Mouse (Mus musculus) liver, embryonic 16.5 days (tissue): ENCODE results near the gene Gm11037. TPM values are rescaled to one million over a fixed set of nuclear protein-coding genes. Genes with fewer than 3 reads are reported as not detected.

Source experiments
- ATAC-seq: fragments of 200-750 bp; cut with Nextera tagmentation; 2 replicates; pipeline ENCODE4 v1.8.0; 2017; ENCODE audit warnings: low read depth, mild to moderate bottlenecking, moderate number of reproducible peaks, moderate library complexity
- H3K27ac ChIP-seq: fragments of 300-500 bp; sonication (generic); 2 replicates; pipeline ENCODE4 v1.5.1; 2014; ENCODE audit warnings: mild to moderate bottlenecking, low read length
- H3K27me3 ChIP-seq: fragments of 300-500 bp; sonication (generic); 2 replicates; pipeline ENCODE4 v1.6.1; 2014; ENCODE audit warnings: low read depth, low read length, mixed read lengths; ENCODE audit not compliant: control insufficient read depth, insufficient read depth
- H3K36me3 ChIP-seq: fragments of 300-500 bp; sonication (generic); 2 replicates; pipeline ENCODE4 v1.6.1; 2014; ENCODE audit warnings: mild to moderate bottlenecking; ENCODE audit not compliant: control insufficient read depth, insufficient read depth
- H3K4me1 ChIP-seq: fragments of 300-500 bp; sonication (generic); 2 replicates; pipeline ENCODE4 v1.6.1; 2014; ENCODE audit warnings: low read depth, low read length, mixed read lengths; ENCODE audit not compliant: control insufficient read depth
- H3K4me2 ChIP-seq: fragments of 300-500 bp; sonication (generic); 2 replicates; pipeline ENCODE4 v1.6.1; 2014; ENCODE audit warnings: low read depth, low read length, mixed read lengths
- H3K4me3 ChIP-seq: fragments of 300-500 bp; sonication (generic); 2 replicates; pipeline ENCODE4 v1.5.1; 2014; ENCODE audit warnings: low read depth, mild to moderate bottlenecking, low read length
- H3K9ac ChIP-seq: fragments of 300-500 bp; sonication (generic); 2 replicates; pipeline ENCODE4 v1.6.1; 2014; ENCODE audit warnings: low read depth, low read length
- H3K9me3 ChIP-seq: fragments of 300-500 bp; sonication (generic); replicated peaks from 2 replicates; pipeline ENCODE4 v1.6.1; 2016; ENCODE audit warnings: low read length; ENCODE audit not compliant: control insufficient read depth
- WGBS: fragments of 180-500 bp; shearing (Covaris S2); extraction: QIAGEN DNeasy Blood & Tissue Kit; methylation state at CpG from one replicate; pipeline ENCODE4 v1.1.7; 2014; ENCODE audit not compliant: insufficient replicate concordance; 5-methylcytosine and 5-hydroxymethylcytosine counted together
- polyA plus RNA-seq: library from polyadenylated mRNA; unstranded; fragments of >200 nt; fragmentation: Nextera tagmentation; extraction: Ambion mirVana; gene quantifications from 2 replicates; pipeline ENCODE4 v1.2.1, GENCODE M21; 2015

The Gm11037 gene
- polyA plus RNA-seq, 1 experiment from 2014 or later, result not detected

GRCm38 (mm10) chr2:131134826-131135400 is 1.6 kb downstream of the Gm11037 start:
- peak overlapping the region; percentile 66 for H3K9ac ChIP-seq
- no peak overlapping the region for H3K4me3 ChIP-seq
- no peaks in the 10 kb centered on the region for H3K27me3 ChIP-seq
- no peaks in the 10 kb centered on the region for H3K9me3 ChIP-seq
- no peak for ATAC-seq
- H3K4me2 ChIP-seq, result peak overlapping the region; percentile 50; the same call in 1 of the 2 replicates
- no peaks in the 10 kb centered on the region for H3K36me3 ChIP-seq
- peak overlapping the region; percentile 98 for H3K27ac ChIP-seq
- H3K4me1 ChIP-seq, result peaks cover 52% of the 10 kb centered on the region
- 74% methylated on average over 8 of the region's 8 CpGs for WGBS

GRCm38 (mm10) chr2:131135521-131136139 is 2.3 kb downstream of the Gm11037 start:
- Histone ChIP-seq H3K27me3 (no peaks in the 10 kb centered on the region), H3K9me3 (no peaks in the 10 kb centered on the region), H3K4me2 (peak overlapping the region; percentile 62), H3K27ac (peak overlapping the region; percentile 98), H3K9ac (peak overlapping the region; percentile 66), H3K36me3 (no peaks in the 10 kb centered on the region), H3K4me3 (peak overlapping the region; percentile 21), H3K4me1 (peaks cover 51% of the 10 kb centered on the region)
- ATAC-seq, result peak; percentile 100
- WGBS, result 20% methylated on average over 11 of the region's 11 CpGs

- 76% methylated on average over 4 of the region's 4 CpGs for WGBS
- H3K27ac ChIP-seq, result no peak overlapping the region
Measured at GRCm38 (mm10) chr2:131138296-131138695, 5.0 kb downstream of the Gm11037 start.

GRCm38 (mm10) chr2:131138760-131139159 is 5.5 kb downstream of the Gm11037 start:
- Histone ChIP-seq H3K36me3 (peaks cover 4% of the 10 kb centered on the region), H3K4me1 (peaks cover 46% of the 10 kb centered on the region), H3K27me3 (no peaks in the 10 kb centered on the region), H3K4me2 (no peak overlapping the region), H3K4me3 (no peak overlapping the region), H3K27ac (no peak overlapping the region), H3K9me3 (no peaks in the 10 kb centered on the region), H3K9ac (no peak overlapping the region)
- 89% methylated on average over 7 of the region's 7 CpGs for WGBS
- ATAC-seq, result no peak

More at GRCm38 (mm10) chr2:131138296-131138695, 5.0 kb downstream of the Gm11037 start:
- Histone ChIP-seq H3K9me3 (no peaks in the 10 kb centered on the region), H3K36me3 (0 out of 2 replicates have a peak, but pooled peaks cover under 1% of the 10 kb centered on the region), H3K9ac (no peak overlapping the region), H3K4me1 (peaks cover 46% of the 10 kb centered on the region), H3K4me2 (no peak overlapping the region), H3K4me3 (no peak overlapping the region), H3K27me3 (no peaks in the 10 kb centered on the region)
- ATAC-seq, result no peak

GRCm38 (mm10) chr2:131139287-131139686 is 6.0 kb downstream of the Gm11037 start:
- Histone ChIP-seq H3K36me3 (peaks cover 4% of the 10 kb centered on the region), H3K9me3 (no peaks in the 10 kb centered on the region), H3K27ac (no peak overlapping the region), H3K4me3 (no peak overlapping the region), H3K9ac (no peak overlapping the region), H3K27me3 (no peaks in the 10 kb centered on the region), H3K4me2 (no peak overlapping the region), H3K4me1 (peaks cover 42% of the 10 kb centered on the region)
- 75% methylated on average over 5 of the region's 5 CpGs for WGBS
- no peak for ATAC-seq

DNA sequence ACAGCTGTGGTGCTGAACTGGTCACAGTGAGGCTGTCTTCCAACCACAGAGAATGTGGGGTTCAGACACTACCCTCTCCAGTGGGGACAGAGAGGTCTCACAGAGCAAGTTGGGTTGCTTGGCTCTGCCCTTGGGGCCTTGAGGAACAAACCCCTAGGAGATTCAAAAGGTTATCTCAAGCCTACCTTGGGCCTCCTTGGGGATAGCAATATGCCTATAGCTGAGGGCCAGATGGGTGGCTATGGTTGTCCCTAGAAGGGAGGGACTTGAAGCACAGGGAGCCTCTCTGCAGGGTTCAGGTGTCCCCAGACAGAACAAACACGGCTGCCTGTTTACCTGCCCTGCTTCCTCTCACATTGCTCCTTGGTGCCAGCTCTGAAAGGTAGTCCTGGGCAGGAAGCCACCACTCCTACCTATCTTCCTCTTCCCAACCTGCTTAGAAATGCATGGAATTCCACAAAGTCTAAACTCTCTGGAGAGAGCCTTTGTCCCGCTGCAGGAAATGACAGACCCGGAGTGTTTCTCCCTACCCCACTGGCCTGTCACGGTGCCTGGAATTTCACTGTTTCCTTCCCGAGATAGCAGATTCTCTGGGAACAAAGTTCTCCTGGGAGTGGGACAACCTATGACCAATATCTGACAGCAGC is 6.7 kb downstream of the Gm11037 start:
- 64% methylated on average over 5 of the region's 5 CpGs for WGBS
- Histone ChIP-seq H3K27ac (peak overlapping the region; percentile 41; the same call in 1 of the 2 replicates), H3K27me3 (no peaks in the 10 kb centered on the region), H3K4me3 (no peak overlapping the region), H3K4me2 (no peak overlapping the region), H3K9me3 (no peaks in the 10 kb centered on the region), H3K4me1 (peaks cover 35% of the 10 kb centered on the region), H3K36me3 (peaks cover 9% of the 10 kb centered on the region), H3K9ac (0 out of 2 replicates have a peak overlapping the region, but pooled peaks have one; percentile 6)
- no peak for ATAC-seq

GRCm38 (mm10) chr2:131140533-131140905 is 7.2 kb downstream of the Gm11037 start:
- Histone ChIP-seq H3K4me3 (no peak overlapping the region), H3K27me3 (no peaks in the 10 kb centered on the region), H3K4me1 (peaks cover 30% of the 10 kb centered on the region), H3K9ac (no peak overlapping the region), H3K27ac (no peak overlapping the region), H3K36me3 (peaks cover 15% of the 10 kb centered on the region), H3K9me3 (no peaks in the 10 kb centered on the region), H3K4me2 (no peak overlapping the region)
- WGBS, result 72% methylated on average over 5 of the region's 5 CpGs
- ATAC-seq, result no peak

GRCm38 (mm10) chr2:131141336-131141986 is 8.2 kb downstream of the Gm11037 start:
- Histone ChIP-seq H3K4me3 (no peak overlapping the region), H3K9ac (no peak overlapping the region), H3K4me2 (no peak overlapping the region), H3K9me3 (no peaks in the 10 kb centered on the region), H3K36me3 (peaks cover 24% of the 10 kb centered on the region), H3K4me1 (peaks cover 22% of the 10 kb centered on the region), H3K27me3 (no peaks in the 10 kb centered on the region), H3K27ac (no peak overlapping the region)
- ATAC-seq, result no peak
- WGBS, result 83% methylated on average over 8 of the region's 8 CpGs
